Mouse (Mus musculus): ENCODE measurements around the gene B4galt1.

B4galt1 gene

GRCm38 (mm10) chr4:40853565-40854386 is at the start of gene B4galt1:
Gene B4galt1, minus strand, starts transcription at chr4:40854005.
- DNase-seq (ENCODE audit: low spot score), result peak; percentile 100

- no peak for DNase-seq (ENCODE audit: low spot score)
Observed at GRCm38 (mm10) chr4:40900612-40901011, 46.8 kb upstream of the B4galt1 start.

- no peak for DNase-seq (ENCODE audit: low spot score)
Observed at GRCm38 (mm10) chr4:40900071-40900470, 46.3 kb upstream of the B4galt1 start.

GRCm38 (mm10) chr4:40899264-40899663 is 45.5 kb upstream of the B4galt1 start:
- no peak for DNase-seq (ENCODE audit: low spot score)

- DNase-seq (ENCODE audit: low spot score), result peak; percentile 55
Observed at GRCm38 (mm10) chr4:40898476-40899044, 44.8 kb upstream of the B4galt1 start.

- DNase-seq (ENCODE audit: low spot score), result no peak
Observed at GRCm38 (mm10) chr4:40895646-40896045, 41.8 kb upstream of the B4galt1 start.

- no peak for DNase-seq (ENCODE audit: low spot score)
Observed at GRCm38 (mm10) chr4:40895118-40895517, 41.3 kb upstream of the B4galt1 start.

GRCm38 (mm10) chr4:40891206-40891605 is 37.4 kb upstream of the B4galt1 start:
- no peak for DNase-seq (ENCODE audit: low spot score)

- no peak for DNase-seq (ENCODE audit: low spot score)
Observed at GRCm38 (mm10) chr4:40889983-40890382, 36.2 kb upstream of the B4galt1 start.

- peak; percentile 47 for DNase-seq (ENCODE audit: low spot score)
Observed at GRCm38 (mm10) chr4:40889252-40889651, 35.4 kb upstream of the B4galt1 start.

- no peak for DNase-seq (ENCODE audit: low spot score)
Observed at GRCm38 (mm10) chr4:40888839-40889238, 35.0 kb upstream of the B4galt1 start.

- DNase-seq (ENCODE audit: low spot score), result no peak
Observed at GRCm38 (mm10) chr4:40885883-40886282, 32.1 kb upstream of the B4galt1 start.

GRCm38 (mm10) chr4:40885166-40885525 is 31.3 kb upstream of the B4galt1 start:
- peak; percentile 37 for DNase-seq (ENCODE audit: low spot score)

GRCm38 (mm10) chr4:40884282-40885165 is 30.7 kb upstream of the B4galt1 start:
- DNase-seq (ENCODE audit: low spot score), result peak; percentile 22

GRCm38 (mm10) chr4:40883200-40883599 is 29.4 kb upstream of the B4galt1 start:
- DNase-seq (ENCODE audit: low spot score), result no peak

GRCm38 (mm10) chr4:40877528-40877927 is 23.7 kb upstream of the B4galt1 start:
- no peak for DNase-seq (ENCODE audit: low spot score)

- DNase-seq (ENCODE audit: low spot score), result peak; percentile 39
Observed at GRCm38 (mm10) chr4:40876814-40877371, 23.1 kb upstream of the B4galt1 start.

- DNase-seq (ENCODE audit: low spot score), result no peak
Observed at GRCm38 (mm10) chr4:40875842-40876241, 22.0 kb upstream of the B4galt1 start.

- DNase-seq (ENCODE audit: low spot score), result no peak
Observed at GRCm38 (mm10) chr4:40874794-40875552, 21.2 kb upstream of the B4galt1 start.

GRCm38 (mm10) chr4:40874151-40874600 is 20.4 kb upstream of the B4galt1 start:
- DNase-seq (ENCODE audit: low spot score), result peak; percentile 41

- no peak for DNase-seq (ENCODE audit: low spot score)
Observed at GRCm38 (mm10) chr4:40873320-40873719, 19.5 kb upstream of the B4galt1 start.
